29 mouse cellular contexts compared by ENCODE assay signal in genomic region chr17:87429431-87429830, GRCm38 (mm10). TPM values are rescaled to one million over a fixed set of nuclear protein-coding genes. Genes with fewer than 3 reads are reported as not detected.
DNase-seq lines count a peak whose midpoint lies in the region; ATAC-seq and TF ChIP-seq lines count a peak whose summit lies in the region.
"Had no signal": no experiment of that assay in that cellular context is flagged by ENCODE, and none has a peak within 500 bp of the region (broad histone marks: within the 10 kb centered on the region; RNA-seq: fewer than 3 reads in every experiment).

No protein-coding gene starts in this region.

- no peaks in the 10 kb centered on the region for H3K9me3 ChIP-seq in embryonic facial prominence, embryonic 13.5 days
- no peaks in the 10 kb centered on the region for H3K9me3 ChIP-seq in embryonic facial prominence, embryonic 10.5 days
- H3K9me3 ChIP-seq in midbrain, embryonic 11.5 days (ENCODE audit: control insufficient read depth, low read length), result no peaks in the 10 kb centered on the region
- H3K9me3 ChIP-seq in midbrain, postnatal 0 days (ENCODE audit: low read length), result no peaks in the 10 kb centered on the region
- H3K9me3 ChIP-seq in midbrain, embryonic 15.5 days, result no peaks in the 10 kb centered on the region
- H3K9me3 ChIP-seq in midbrain, embryonic 10.5 days (replicated peaks), result no peaks in the 10 kb centered on the region
- H3K9me3 ChIP-seq: embryonic facial prominence, embryonic 15.5 days; forebrain, embryonic 13.5 days; forebrain, embryonic 15.5 days; G1E had no signal

- no peak for DNase-seq in embryonic facial prominence, embryonic 10.5 days (ENCODE audit: low spot score)
- peak; percentile 79 for DNase-seq in midbrain, embryonic 11.5 days (ENCODE audit: low spot score, missing footprints)
- DNase-seq in midbrain, postnatal 0 days (ENCODE audit: low spot score), result no peak
- no peak for DNase-seq in midbrain, embryonic 10.5 days (ENCODE audit: low spot score)
- no peak for DNase-seq in right cerebral cortex, adult 2 months (ENCODE audit: low spot score in 2 of 2)
- DNase-seq: adrenal gland, adult 8-10 months; adrenal gland, postnatal 14 days; adrenal gland, postnatal 36 days; B cell, adult 2 months; cerebellum, adult 11-12 months; cerebellum, adult 2 months; cerebellum, adult 9-10 months; cerebellum, postnatal 10 days; cerebellum, postnatal 25 days; forebrain, postnatal 0 days had no signal

- no peak overlapping the region for H3K4me3 ChIP-seq in embryonic facial prominence, embryonic 13.5 days
- no peak overlapping the region for H3K4me3 ChIP-seq in embryonic facial prominence, embryonic 10.5 days
- no peak overlapping the region for H3K4me3 ChIP-seq in midbrain, embryonic 11.5 days (ENCODE audit: low read depth, low read length)
- H3K4me3 ChIP-seq in midbrain, postnatal 0 days (ENCODE audit: low read depth, low read length), result no peak overlapping the region
- no peak overlapping the region for H3K4me3 ChIP-seq in midbrain, embryonic 15.5 days
- H3K4me3 ChIP-seq in midbrain, embryonic 10.5 days, result no peak overlapping the region
- H3K4me3 ChIP-seq: embryonic facial prominence, embryonic 15.5 days; forebrain, embryonic 13.5 days; forebrain, embryonic 15.5 days had no signal

- peaks cover 48% of the 10 kb centered on the region for H3K36me3 ChIP-seq in embryonic facial prominence, embryonic 13.5 days
- H3K36me3 ChIP-seq in embryonic facial prominence, embryonic 10.5 days (replicated peaks), result peaks cover 74% of the 10 kb centered on the region
- peaks cover 20% of the 10 kb centered on the region for H3K36me3 ChIP-seq in midbrain, embryonic 11.5 days (ENCODE audit: control insufficient read depth, insufficient read depth, low read length)
- H3K36me3 ChIP-seq in midbrain, postnatal 0 days (ENCODE audit: insufficient read depth, low read length), result peaks cover 19% of the 10 kb centered on the region
- peaks cover 23% of the 10 kb centered on the region; the same call in 1 of the 2 replicates for H3K36me3 ChIP-seq in midbrain, embryonic 15.5 days (replicated peaks)
- H3K36me3 ChIP-seq in midbrain, embryonic 10.5 days, result peaks cover 72% of the 10 kb centered on the region

- H3K4me1 ChIP-seq in embryonic facial prominence, embryonic 13.5 days, result 0 out of 2 replicates have a peak, but pooled peaks cover 3% of the 10 kb centered on the region
- H3K4me1 ChIP-seq in embryonic facial prominence, embryonic 10.5 days, result 0 out of 2 replicates have a peak, but pooled peaks cover 5% of the 10 kb centered on the region
- H3K4me1 ChIP-seq in midbrain, embryonic 11.5 days (ENCODE audit: control insufficient read depth, insufficient read depth, low read length), result peaks cover 3% of the 10 kb centered on the region; the same call in 1 of the 2 replicates
- H3K4me1 ChIP-seq in midbrain, postnatal 0 days (ENCODE audit: insufficient read depth, low read length), result no peaks in the 10 kb centered on the region
- peaks cover 2% of the 10 kb centered on the region; the same call in 1 of the 2 replicates for H3K4me1 ChIP-seq in midbrain, embryonic 15.5 days
- peaks cover 7% of the 10 kb centered on the region for H3K4me1 ChIP-seq in midbrain, embryonic 10.5 days
- H3K4me1 ChIP-seq: forebrain, embryonic 15.5 days had no signal

- H3K27ac ChIP-seq in embryonic facial prominence, embryonic 13.5 days, result peak overlapping the region; percentile 13; the same call in 1 of the 2 replicates
- H3K27ac ChIP-seq in embryonic facial prominence, embryonic 10.5 days (replicated peaks), result no peak overlapping the region
- no peak overlapping the region for H3K27ac ChIP-seq in midbrain, embryonic 11.5 days (ENCODE audit: low read depth, low read length)
- no peak overlapping the region for H3K27ac ChIP-seq in midbrain, postnatal 0 days (ENCODE audit: low read depth, low read length)
- H3K27ac ChIP-seq in midbrain, embryonic 15.5 days, result 0 out of 2 replicates have a peak overlapping the region, but pooled peaks have one; percentile 3
- no peak overlapping the region for H3K27ac ChIP-seq in midbrain, embryonic 10.5 days (replicated peaks)
- H3K27ac ChIP-seq: embryonic facial prominence, embryonic 15.5 days; forebrain, embryonic 13.5 days; forebrain, embryonic 15.5 days had no signal

- no peak for TF ChIP-seq CTCF in midbrain, postnatal 0 days (IDR thresholded peaks at IDR 0.05)

- 65% methylated on average over 3 of the region's 3 CpGs for WGBS in embryonic facial prominence, embryonic 13.5 days
- 79% methylated on average over 3 of the region's 3 CpGs for WGBS in embryonic facial prominence, embryonic 10.5 days
- 84% methylated on average over 3 of the region's 3 CpGs for WGBS in midbrain, embryonic 11.5 days
- WGBS in midbrain, postnatal 0 days, result 77% methylated on average over 3 of the region's 3 CpGs
- WGBS in midbrain, embryonic 15.5 days, result 84% methylated on average over 3 of the region's 3 CpGs
- WGBS in midbrain, embryonic 10.5 days, result 87% methylated on average over 3 of the region's 3 CpGs

- no peaks in the 10 kb centered on the region for H3K27me3 ChIP-seq in embryonic facial prominence, embryonic 13.5 days
- no peaks in the 10 kb centered on the region for H3K27me3 ChIP-seq in embryonic facial prominence, embryonic 10.5 days (replicated peaks; ENCODE audit: low read depth, poor library complexity, severe bottlenecking)
- no peaks in the 10 kb centered on the region for H3K27me3 ChIP-seq in midbrain, embryonic 11.5 days (ENCODE audit: control insufficient read depth, insufficient read depth, low read length)
- no peaks in the 10 kb centered on the region for H3K27me3 ChIP-seq in midbrain, postnatal 0 days (ENCODE audit: insufficient read depth, low read length)
- no peaks in the 10 kb centered on the region for H3K27me3 ChIP-seq in midbrain, embryonic 15.5 days (replicated peaks)
- no peaks in the 10 kb centered on the region for H3K27me3 ChIP-seq in midbrain, embryonic 10.5 days (ENCODE audit: low read depth, poor library complexity, severe bottlenecking)
- H3K27me3 ChIP-seq: CH12.LX; embryonic facial prominence, embryonic 15.5 days; forebrain, embryonic 13.5 days; forebrain, embryonic 15.5 days; Patski had no signal

- H3K9ac ChIP-seq in embryonic facial prominence, embryonic 13.5 days, result no peak overlapping the region
- no peak overlapping the region for H3K9ac ChIP-seq in midbrain, embryonic 11.5 days (ENCODE audit: low read length)
- no peak overlapping the region for H3K9ac ChIP-seq in midbrain, postnatal 0 days (replicated peaks; ENCODE audit: low read length, poor library complexity, severe bottlenecking)
- no peak overlapping the region for H3K9ac ChIP-seq in midbrain, embryonic 15.5 days
- H3K9ac ChIP-seq: embryonic facial prominence, embryonic 15.5 days; forebrain, embryonic 13.5 days; forebrain, embryonic 15.5 days; forebrain, postnatal 0 days had no signal

- no peak for ATAC-seq in embryonic facial prominence, embryonic 13.5 days (ENCODE audit: insufficient number of reproducible peaks, insufficient read depth, low FRiP score, low TSS enrichment, low read depth)
- no peak for ATAC-seq in midbrain, embryonic 11.5 days (ENCODE audit: low FRiP score)
- ATAC-seq in midbrain, postnatal 0 days (ENCODE audit: low FRiP score), result no peak
- ATAC-seq in midbrain, embryonic 15.5 days (replicated peaks), result no peak
- ATAC-seq: activated CD4-positive, CD25-positive, alpha-beta regulatory T cell, adult 4 months; CD4-positive, CD25-positive, alpha-beta regulatory T cell, adult 4 months; forebrain, embryonic 13.5 days; forebrain, embryonic 15.5 days; forebrain, postnatal 0 days; Patski had no signal

- no peak overlapping the region for H3K4me2 ChIP-seq in embryonic facial prominence, embryonic 13.5 days
- H3K4me2 ChIP-seq in midbrain, embryonic 11.5 days, result no peak overlapping the region
- no peak overlapping the region for H3K4me2 ChIP-seq in midbrain, postnatal 0 days (ENCODE audit: low read depth, low read length, poor library complexity, severe bottlenecking)
- H3K4me2 ChIP-seq in midbrain, embryonic 15.5 days, result no peak overlapping the region
- H3K4me2 ChIP-seq: embryonic facial prominence, embryonic 15.5 days; forebrain, embryonic 13.5 days; forebrain, embryonic 15.5 days had no signal

RNA-seq across cellular contexts. Expression of gene Stpg4, which starts 1.9 kb away (rescaled TPM):
- polyA plus RNA-seq in embryonic facial prominence, embryonic 13.5 days (2015; fragmentation: Nextera tagmentation; extraction: Ambion mirVana), result not detected in 2 replicates
- polyA plus RNA-seq in embryonic facial prominence, embryonic 10.5 days (2016; fragmentation: Nextera tagmentation; extraction: Ambion mirVana), result not detected in 2 replicates
- not detected in 2 replicates for polyA plus RNA-seq in midbrain, embryonic 11.5 days (2014; fragmentation: Nextera tagmentation; extraction: Ambion mirVana)
- total RNA-seq in midbrain, postnatal 0 days (2014; rRNA removed), result not detected in 2 replicates
- 0.27 and 0.28 TPM in 2 replicates for polyA plus RNA-seq in midbrain, postnatal 0 days (2015; fragmentation: Nextera tagmentation; extraction: Ambion mirVana)
- 0.42 and 0.54 TPM in 2 replicates for polyA plus RNA-seq in midbrain, embryonic 15.5 days (2015; fragmentation: Nextera tagmentation; extraction: Ambion mirVana)
- not detected in 2 replicates for polyA plus RNA-seq in midbrain, embryonic 10.5 days (2016; fragmentation: Nextera tagmentation; extraction: Ambion mirVana)
- total RNA-seq: adrenal gland, adult 18-20 months; adrenal gland, adult 8-10 months; adrenal gland, postnatal 14 days; adrenal gland, postnatal 36 days; CH12.LX; forebrain, postnatal 0 days had no signal
- polyA plus RNA-seq: activated CD4-positive, CD25-positive, alpha-beta regulatory T cell, adult 4 months; CD4-positive, CD25-positive, alpha-beta regulatory T cell, adult 4 months; cerebellum, adult 2 months; cortical plate, adult 2 months; embryonic facial prominence, embryonic 11.5 days; embryonic facial prominence, embryonic 15.5 days; forebrain, embryonic 11.5 days; forebrain, embryonic 13.5 days; forebrain, embryonic 15.5 days; forebrain, postnatal 0 days; G1E; Patski had no signal

RNA-seq across cellular contexts. Expression of gene Calm2, which starts 17.3 kb away (rescaled TPM):
- polyA plus RNA-seq in embryonic facial prominence, embryonic 13.5 days (2015; fragmentation: Nextera tagmentation; extraction: Ambion mirVana), result 864 and 866 TPM in 2 replicates
- polyA plus RNA-seq in embryonic facial prominence, embryonic 10.5 days (2016; fragmentation: Nextera tagmentation; extraction: Ambion mirVana), result 1,075 and 1,119 TPM in 2 replicates
- 1,326 and 1,445 TPM in 2 replicates for polyA plus RNA-seq in midbrain, embryonic 11.5 days (2014; fragmentation: Nextera tagmentation; extraction: Ambion mirVana)
- total RNA-seq in midbrain, postnatal 0 days (2014; rRNA removed), result 1,303 and 1,380 TPM in 2 replicates
- polyA plus RNA-seq in midbrain, postnatal 0 days (2015; fragmentation: Nextera tagmentation; extraction: Ambion mirVana), result 3,238 and 3,263 TPM in 2 replicates
- 1,861 and 1,975 TPM in 2 replicates for polyA plus RNA-seq in midbrain, embryonic 15.5 days (2015; fragmentation: Nextera tagmentation; extraction: Ambion mirVana)
- polyA plus RNA-seq in midbrain, embryonic 10.5 days (2016; fragmentation: Nextera tagmentation; extraction: Ambion mirVana), result 1,154 and 1,167 TPM in 2 replicates

Comparison
In these comparisons a context has a peak if more than half of its experiments do, and no peak if none do; other contexts are left out.
1. H3K27ac ChIP-seq: peak in embryonic facial prominence, embryonic 13.5 days (single experiment) and midbrain, embryonic 15.5 days (single experiment); none in embryonic facial prominence, embryonic 10.5 days (single experiment), midbrain, embryonic 11.5 days (single experiment), midbrain, postnatal 0 days (single experiment) and midbrain, embryonic 10.5 days (single experiment).